22 mouse cellular contexts compared by ENCODE assay signal in the genomic region with DNA sequence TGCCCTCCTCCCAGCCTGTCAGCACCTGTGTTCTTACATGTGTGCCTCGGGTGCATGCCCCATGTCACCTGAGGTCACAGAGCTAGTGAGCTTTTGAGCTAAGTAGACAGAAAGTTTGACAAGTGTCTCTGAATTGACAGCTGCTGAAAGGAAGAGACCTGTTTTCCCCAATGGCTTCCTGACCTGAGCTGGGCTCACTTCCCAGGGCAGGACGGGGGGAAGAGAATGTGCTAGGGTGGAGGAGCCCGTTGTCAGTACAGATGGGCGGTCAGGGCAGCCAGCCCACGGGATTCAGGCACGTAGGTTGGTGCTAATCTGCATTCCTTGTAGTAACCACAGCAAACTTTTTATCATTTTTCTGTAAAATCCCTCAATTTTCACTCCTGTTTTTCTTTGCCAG. TPM values are rescaled to one million over a fixed set of nuclear protein-coding genes. Genes with fewer than 3 reads are reported as not detected.
DNase-seq lines count a peak whose midpoint lies in the region; ATAC-seq and TF ChIP-seq lines count a peak whose summit lies in the region.
"Had no signal": no experiment of that assay in that cellular context is flagged by ENCODE, and none has a peak within 500 bp of the region (broad histone marks: within the 10 kb centered on the region; RNA-seq: fewer than 3 reads in every experiment).

No protein-coding gene starts in this region.

- H3K4me1 ChIP-seq in heart, embryonic 15.5 days (replicated peaks): 0 out of 2 replicates have a peak, but pooled peaks cover 3% of the 10 kb centered on the region
- H3K4me1 ChIP-seq: embryonic facial prominence, embryonic 15.5 days; forebrain, embryonic 10.5 days; hindbrain, embryonic 10.5 days; intestine, embryonic 15.5 days had no signal

- H3K9ac ChIP-seq in heart, embryonic 15.5 days: no peak overlapping the region
- H3K9ac ChIP-seq: embryonic facial prominence, embryonic 15.5 days; hindbrain, embryonic 14.5 days; intestine, embryonic 15.5 days had no signal

- intact Hi-C loops in gastrocnemius, adult 2 months (cut with DNase I): no loop called here

- H3K27me3 ChIP-seq in heart, embryonic 15.5 days: no peaks in the 10 kb centered on the region
- H3K27me3 ChIP-seq: embryonic facial prominence, embryonic 15.5 days; intestine, embryonic 15.5 days; Patski had no signal

- no peaks in the 10 kb centered on the region for H3K9me3 ChIP-seq in heart, embryonic 15.5 days (replicated peaks)
- H3K9me3 ChIP-seq: embryonic facial prominence, embryonic 15.5 days; intestine, embryonic 15.5 days had no signal

- whole genome bisulfite sequencing in heart, embryonic 15.5 days: 50% methylated on average over 6 of the region's 6 CpGs

- no peak for ATAC-seq in cerebellum, adult (ENCODE audit: insufficient number of reproducible peaks, low FRiP score, low TSS enrichment)
- no peak for ATAC-seq in heart, embryonic 15.5 days (replicated peaks; ENCODE audit: insufficient number of reproducible peaks, insufficient read depth, low FRiP score, low read depth)
- ATAC-seq: activated CD4-positive, CD25-positive, alpha-beta regulatory T cell, adult 4 months; forebrain, embryonic 14.5 days; intestine, embryonic 15.5 days; Patski had no signal

- no peak for TF ChIP-seq CTCF in gastrocnemius, adult 2 months (IDR thresholded peaks at IDR 0.05)

- H3K4me3 ChIP-seq in gastrocnemius, adult 2 months: no peak overlapping the region
- no peak overlapping the region for H3K4me3 ChIP-seq in heart, embryonic 15.5 days
- H3K4me3 ChIP-seq: embryonic facial prominence, embryonic 15.5 days; erythroblast, embryonic 14.5 days; forebrain, embryonic 10.5 days; hindbrain, embryonic 10.5 days; intestine, embryonic 15.5 days had no signal

- H3K27ac ChIP-seq in gastrocnemius, adult 2 months: peak overlapping the region; percentile 77
- 0 out of 2 replicates have a peak overlapping the region, but pooled peaks have one; percentile 11 for H3K27ac ChIP-seq in heart, embryonic 15.5 days
- H3K27ac ChIP-seq: embryonic facial prominence, embryonic 15.5 days; forebrain, embryonic 10.5 days; hindbrain, embryonic 10.5 days; hindbrain, embryonic 14.5 days; intestine, embryonic 15.5 days had no signal

- H3K4me2 ChIP-seq in heart, embryonic 15.5 days: no peak overlapping the region
- H3K4me2 ChIP-seq: embryonic facial prominence, embryonic 15.5 days; hindbrain, embryonic 14.5 days; intestine, embryonic 15.5 days had no signal

- DNase-seq in cerebellum, adult 18-20 months: peak; percentile 40 to 56
- peak; percentile 52 for DNase-seq in gastrocnemius, adult 2 months
- no peak for DNase-seq in gastrocnemius, adult 8-10 months (ENCODE audit: low spot score in 2 of 2)
- DNase-seq in heart, adult 9 months (ENCODE audit: low spot score in 2 of 2): no peak
- peak; percentile 40 for DNase-seq in Muller cell, postnatal 12 days (ENCODE audit: inconsistent ontology term)
- DNase-seq in thymus, adult 18-20 months: no peak
- DNase-seq: adrenal gland, postnatal 14 days; embryo, embryonic 11 days; gastrocnemius, postnatal 10 days; kidney, adult 18-20 months; kidney, postnatal 10 days had no signal

- H3K36me3 ChIP-seq in heart, embryonic 15.5 days: peaks cover 29% of the 10 kb centered on the region

RNA-seq across cellular contexts. Expression of a gene that starts 10.5 kb away (rescaled TPM):
- total RNA-seq in gastrocnemius, adult 2 months (2021): 1 to 10 TPM; 7.0 to 7.4 TPM
- total RNA-seq in gastrocnemius, adult 8-10 months (2022): 1 to 10 TPM; 4.3 to 6.8 (median 5.3) TPM
- polyA plus RNA-seq in heart, embryonic 15.5 days (2015; fragmentation: Nextera tagmentation; extraction: Ambion mirVana): 19.5 and 27.3 TPM in 2 replicates

RNA-seq across cellular contexts. Expression of a gene that starts 12.8 kb away (rescaled TPM):
- 10 to 100 TPM; 55.9 to 58.7 TPM for total RNA-seq in gastrocnemius, adult 2 months (2021)
- 10 to 100 TPM; 45.7 to 88.7 (median 59.5) TPM for total RNA-seq in gastrocnemius, adult 8-10 months (2022)
- 648 and 727 TPM in 2 replicates for polyA plus RNA-seq in heart, embryonic 15.5 days (2015; fragmentation: Nextera tagmentation; extraction: Ambion mirVana)

RNA-seq across cellular contexts. Expression of a gene that starts 28.1 kb away (rescaled TPM):
- 1 to 10 TPM; 3.0 to 3.8 TPM for total RNA-seq in gastrocnemius, adult 2 months (2021)
- total RNA-seq in gastrocnemius, adult 8-10 months (2022): 1 to 10 TPM; 1.6 to 3.1 (median 2.7) TPM
- polyA plus RNA-seq in heart, embryonic 15.5 days (2015; fragmentation: Nextera tagmentation; extraction: Ambion mirVana): 120 and 147 TPM in 2 replicates

RNA-seq across cellular contexts. Expression of a gene that starts 37.2 kb away (rescaled TPM):
- under 1 TPM; 0.13 to 0.50 TPM for total RNA-seq in gastrocnemius, adult 2 months (2021)
- under 1 TPM; 0.34 to 0.56 (median 0.46) TPM for total RNA-seq in gastrocnemius, adult 8-10 months (2022)
- polyA plus RNA-seq in heart, embryonic 15.5 days (2015; fragmentation: Nextera tagmentation; extraction: Ambion mirVana): 1.0 and 3.9 TPM in 2 replicates

RNA-seq across cellular contexts. Expression of a gene that starts 46.2 kb away (rescaled TPM):
- 10 to 100 TPM; 77.2 to 81.8 TPM for total RNA-seq in gastrocnemius, adult 2 months (2021)
- 10 to 100 TPM; 78.6 to 91.0 (median 90.1) TPM for total RNA-seq in gastrocnemius, adult 8-10 months (2022)
- polyA plus RNA-seq in heart, embryonic 15.5 days (2015; fragmentation: Nextera tagmentation; extraction: Ambion mirVana): 121 and 139 TPM in 2 replicates

Comparison
In these comparisons a context has a peak if more than half of its experiments do, and no peak if none do; other contexts are left out.
1. DNase-seq: peak in cerebellum, adult 18-20 months (2 of 2), gastrocnemius, adult 2 months (single experiment) and Muller cell, postnatal 12 days (single experiment); none in gastrocnemius, adult 8-10 months (0 of 2), heart, adult 9 months (0 of 2) and thymus, adult 18-20 months (0 of 2).